Mouse (Mus musculus) hindbrain, embryonic 11.5 days (tissue): ENCODE measurements around the gene Ctsw. TPM values are rescaled to one million over a fixed set of nuclear protein-coding genes. Genes with fewer than 3 reads are reported as not detected.

Source experiments
- ATAC-seq: fragments of 200-750 bp; cut with Nextera tagmentation; 2 replicates; pipeline ENCODE4 v1.8.0; 2017; ENCODE audit warnings: mild to moderate bottlenecking, moderate TSS enrichment, moderate library complexity; ENCODE audit not compliant: low FRiP score
- DNase-seq: peaks from one replicate; pipeline ENCODE4 v3.0.0-alpha.2; 2015; ENCODE audit warnings: low spot score
- H3K27ac ChIP-seq: fragments of 300-500 bp; sonication (generic); 2 replicates; pipeline ENCODE4 v1.5.1; 2014; ENCODE audit warnings: mild to moderate bottlenecking, low read depth, low read length
- H3K27me3 ChIP-seq: fragments of 300-500 bp; sonication (generic); 2 replicates; pipeline ENCODE4 v1.6.1; 2014; ENCODE audit warnings: mild to moderate bottlenecking, low read length, moderate library complexity, mixed read lengths; ENCODE audit not compliant: control insufficient read depth, insufficient read depth
- H3K36me3 ChIP-seq: fragments of 300-500 bp; sonication (generic); 2 replicates; pipeline ENCODE4 v1.6.1; 2014; ENCODE audit warnings: mild to moderate bottlenecking, low read length, moderate library complexity, mixed read lengths; ENCODE audit not compliant: control insufficient read depth, insufficient read depth
- H3K4me1 ChIP-seq: fragments of 300-500 bp; sonication (generic); replicated peaks from 2 replicates; pipeline ENCODE4 v1.6.1; 2014; ENCODE audit warnings: low read length, mixed read lengths; ENCODE audit not compliant: control insufficient read depth, insufficient read depth
- H3K4me2 ChIP-seq: fragments of 300-500 bp; sonication (generic); replicated peaks from 2 replicates; pipeline ENCODE4 v1.6.1; 2014; ENCODE audit warnings: mild to moderate bottlenecking, low read depth, low read length
- H3K4me3 ChIP-seq: fragments of 300-500 bp; sonication (generic); 2 replicates; pipeline ENCODE4 v1.5.1; 2014; ENCODE audit warnings: low read depth, low read length
- H3K9ac ChIP-seq: fragments of 300-500 bp; sonication (generic); 2 replicates; pipeline ENCODE4 v1.6.1; 2014; ENCODE audit warnings: low read depth, low read length
- H3K9me3 ChIP-seq: fragments of 300-500 bp; sonication (generic); 2 replicates; pipeline ENCODE4 v1.6.1; 2016; ENCODE audit warnings: low read length; ENCODE audit not compliant: control insufficient read depth
- WGBS: fragments of 180-500 bp; shearing (Covaris S2); extraction: QIAGEN DNeasy Blood & Tissue Kit; methylation state at CpG from one replicate; pipeline ENCODE4 v1.1.7; 2014; 5-methylcytosine and 5-hydroxymethylcytosine counted together
- polyA plus RNA-seq: library from polyadenylated mRNA; unstranded; fragments of >200 nt; fragmentation: Nextera tagmentation; extraction: Ambion mirVana; gene quantifications from 2 replicates; pipeline ENCODE4 v1.2.1, GENCODE M21; 2014

Ctsw gene
- polyA plus RNA-seq, 1 experiment from 2014 or later: 4.7 TPM

DNA sequence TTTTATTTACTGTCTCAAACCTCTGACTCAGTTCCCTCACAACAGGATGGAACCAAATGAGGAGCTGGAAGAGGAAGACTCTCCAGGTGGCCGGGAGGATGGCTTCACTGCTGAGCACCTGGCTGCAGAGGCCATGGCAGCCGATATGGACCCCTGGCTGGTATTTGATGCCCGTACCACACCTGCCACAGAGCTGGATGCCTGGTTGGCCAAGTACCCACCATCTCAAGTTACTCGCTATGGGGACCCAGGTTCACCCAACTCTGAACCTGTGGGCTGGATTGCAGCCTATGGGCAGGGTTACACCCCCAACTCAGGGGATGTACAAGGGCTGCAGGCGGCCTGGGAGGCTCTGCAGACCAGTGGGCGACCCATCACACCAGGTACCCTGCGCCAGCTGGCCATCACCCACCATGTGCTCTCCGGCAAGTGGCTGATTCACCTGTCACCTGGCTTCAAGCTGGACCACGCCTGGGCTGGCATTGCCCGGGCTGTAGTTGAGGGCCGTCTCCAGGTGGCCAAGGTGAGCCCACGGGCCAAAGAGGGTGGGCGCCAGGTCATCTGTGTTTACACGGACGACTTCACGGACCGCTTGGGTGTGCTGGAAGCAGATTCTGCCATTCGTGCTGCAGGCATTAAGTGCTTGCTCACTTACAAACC lies 42.3 kb downstream of the Ctsw start:
- Histone ChIP-seq H3K4me3 (peak overlapping the region; percentile 85), H3K27ac (no peak overlapping the region), H3K4me1 (peaks cover 17% of the 10 kb centered on the region), H3K36me3 (peaks cover 4% of the 10 kb centered on the region; the same call in 1 of the 2 replicates), H3K9me3 (no peaks in the 10 kb centered on the region), H3K4me2 (peak overlapping the region; percentile 77), H3K9ac (peak overlapping the region; percentile 87), H3K27me3 (no peaks in the 10 kb centered on the region)
- 92% methylated on average over 18 of the region's 18 CpGs for whole genome bisulfite sequencing
- no peak for DNase-seq
- ATAC-seq: no peak

DNA sequence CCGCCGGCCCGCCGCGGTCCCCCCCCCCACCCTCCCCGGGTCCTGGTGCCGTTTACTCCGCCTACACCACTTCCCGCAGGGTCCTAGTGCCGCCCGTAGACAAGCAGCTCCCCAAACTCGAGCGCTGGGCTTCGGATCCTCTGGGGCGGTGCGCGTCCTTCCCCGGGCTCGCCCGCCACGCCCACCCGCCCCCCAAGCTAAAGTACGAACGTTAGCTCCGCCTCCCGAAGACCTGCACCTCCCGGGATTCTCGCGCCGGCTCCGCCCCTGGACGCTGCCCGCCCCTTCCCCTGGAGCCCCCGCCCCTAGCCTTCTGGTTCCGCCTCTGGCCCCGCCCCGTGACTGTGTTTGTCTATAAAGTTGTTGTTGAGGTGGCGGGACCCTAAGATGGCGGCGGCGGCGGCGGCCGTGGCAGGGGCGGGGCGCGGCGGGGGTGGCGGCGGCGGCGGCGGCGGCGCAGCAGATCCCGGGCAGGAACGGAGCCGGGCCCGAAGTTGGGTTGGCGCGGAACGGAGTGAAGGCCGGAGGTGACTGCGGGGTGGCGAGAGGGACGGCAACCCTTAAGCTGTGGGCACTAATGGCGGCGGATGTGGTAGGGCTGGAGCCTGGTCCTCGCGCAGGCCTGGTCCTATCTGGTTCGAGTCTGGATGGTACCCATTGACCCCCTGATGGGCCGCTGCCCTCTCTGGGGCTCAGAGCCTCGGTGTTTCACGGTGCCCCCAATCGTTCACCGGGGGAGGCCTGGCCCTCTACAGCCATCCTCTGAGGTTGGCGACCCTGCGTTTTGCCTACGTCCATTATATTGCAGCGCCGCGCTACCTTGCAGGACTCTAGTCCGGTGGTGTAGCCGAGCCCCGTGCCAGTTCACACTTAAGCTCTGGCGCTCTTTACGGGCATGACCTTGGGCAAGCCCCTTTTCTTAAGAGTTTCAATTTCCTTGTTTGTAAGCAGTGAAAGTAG lies 43.2 kb downstream of the Ctsw start, which contains the start of the genes Drap1 and AI837181:
Drap1 (minus strand) TSS at position 198 of the 960 bp plus-strand sequence.
AI837181 (plus strand) TSS at position 363 of the 960 bp plus-strand sequence.
- DNase-seq (peak; percentile 97), ATAC-seq (peak; percentile 89)
- Histone ChIP-seq H3K27ac (peak within 1 kb of the TSS; percentile 86), H3K4me1 (peaks cover 17% of the 10 kb centered on the region), H3K4me3 (peak within 1 kb of the TSS; percentile 85), H3K4me2 (peak within 1 kb of the TSS; percentile 85), H3K9ac (peak within 1 kb of the TSS; percentile 87), H3K27me3 (no peaks in the 10 kb centered on the region), H3K36me3 (peaks cover 5% of the 10 kb centered on the region; the same call in 1 of the 2 replicates), H3K9me3 (no peaks in the 10 kb centered on the region)
- WGBS: under 1% methylated on average over 51 of the region's 87 CpGs

DNA sequence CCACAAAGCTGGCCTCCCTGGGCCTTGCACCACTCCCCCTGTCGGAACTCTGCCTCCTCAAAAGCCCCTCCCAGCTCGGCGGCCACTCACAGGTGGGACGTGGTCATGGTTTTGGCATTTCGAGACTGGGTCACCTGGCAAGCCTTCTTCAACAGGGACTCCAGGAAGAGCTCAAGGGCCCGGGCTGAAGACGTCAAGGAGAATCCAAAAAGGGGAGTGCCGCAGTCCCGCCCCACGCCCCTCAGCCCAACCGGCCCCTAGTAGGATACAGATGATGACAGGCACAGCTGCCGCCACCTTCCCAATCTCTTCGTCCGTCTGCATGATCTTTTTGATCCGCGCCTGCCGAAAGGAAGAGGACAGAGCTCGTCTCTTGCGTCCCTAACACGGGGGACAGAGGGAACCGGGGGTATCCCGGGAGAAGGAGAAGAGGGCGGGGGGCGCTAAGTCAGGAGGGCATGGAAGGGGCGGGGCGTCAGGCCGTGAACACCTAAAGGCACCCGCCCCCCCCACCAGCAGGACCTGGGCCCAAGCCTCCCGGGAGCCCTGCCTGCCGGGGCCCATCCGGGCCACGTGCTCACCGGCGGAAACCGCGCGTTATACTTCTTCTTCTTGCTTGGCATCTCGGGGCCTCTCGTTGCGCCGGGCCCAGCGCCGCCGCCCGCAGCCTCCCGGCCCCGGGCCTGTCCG lies 44.1 kb downstream of the Ctsw start:
- H3K9ac ChIP-seq: peak overlapping the region; percentile 73
- WGBS: under 1% methylated on average over 33 of the region's 48 CpGs
- no peaks in the 10 kb centered on the region for H3K9me3 ChIP-seq
- peaks cover 5% of the 10 kb centered on the region; the same call in 1 of the 2 replicates for H3K36me3 ChIP-seq
- peak overlapping the region; percentile 86 for H3K27ac ChIP-seq
- no peaks in the 10 kb centered on the region for H3K27me3 ChIP-seq
- H3K4me1 ChIP-seq: peaks cover 17% of the 10 kb centered on the region
- peak overlapping the region; percentile 85 for H3K4me3 ChIP-seq
- peak overlapping the region; percentile 85 for H3K4me2 ChIP-seq
- DNase-seq (peak; percentile 78), ATAC-seq (peak; percentile 76)

DNA sequence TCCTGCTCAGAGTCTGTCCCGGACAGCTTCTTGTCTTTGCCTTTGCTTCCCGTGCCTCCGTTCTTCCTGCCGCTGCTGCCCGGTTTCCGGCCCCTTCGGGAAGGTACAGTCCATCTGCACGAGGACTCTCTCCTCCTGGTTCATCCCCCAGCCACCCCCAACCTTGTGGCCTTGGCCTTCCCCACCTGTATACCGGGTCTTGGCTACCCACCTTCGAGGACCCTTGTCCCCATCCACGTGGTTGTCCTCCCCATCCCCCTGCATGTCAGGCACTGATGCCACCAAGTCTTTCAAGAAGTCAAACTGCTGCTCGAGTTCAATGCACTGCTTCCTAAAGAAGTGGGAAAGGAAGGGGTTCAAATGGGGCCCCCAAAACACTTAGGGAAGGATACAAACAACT lies 44.7 kb downstream of the Ctsw start:
- Histone ChIP-seq H3K4me3 (peak overlapping the region; percentile 85), H3K9ac (peak overlapping the region; percentile 73; the same call in 1 of the 2 replicates), H3K4me2 (peak overlapping the region; percentile 85), H3K4me1 (peaks cover 17% of the 10 kb centered on the region), H3K27ac (no peak overlapping the region), H3K9me3 (no peaks in the 10 kb centered on the region), H3K36me3 (peaks cover 5% of the 10 kb centered on the region; the same call in 1 of the 2 replicates), H3K27me3 (no peaks in the 10 kb centered on the region)
- WGBS: 69% methylated on average over 12 of the region's 12 CpGs
- no peak for ATAC-seq
- DNase-seq: no peak

DNA sequence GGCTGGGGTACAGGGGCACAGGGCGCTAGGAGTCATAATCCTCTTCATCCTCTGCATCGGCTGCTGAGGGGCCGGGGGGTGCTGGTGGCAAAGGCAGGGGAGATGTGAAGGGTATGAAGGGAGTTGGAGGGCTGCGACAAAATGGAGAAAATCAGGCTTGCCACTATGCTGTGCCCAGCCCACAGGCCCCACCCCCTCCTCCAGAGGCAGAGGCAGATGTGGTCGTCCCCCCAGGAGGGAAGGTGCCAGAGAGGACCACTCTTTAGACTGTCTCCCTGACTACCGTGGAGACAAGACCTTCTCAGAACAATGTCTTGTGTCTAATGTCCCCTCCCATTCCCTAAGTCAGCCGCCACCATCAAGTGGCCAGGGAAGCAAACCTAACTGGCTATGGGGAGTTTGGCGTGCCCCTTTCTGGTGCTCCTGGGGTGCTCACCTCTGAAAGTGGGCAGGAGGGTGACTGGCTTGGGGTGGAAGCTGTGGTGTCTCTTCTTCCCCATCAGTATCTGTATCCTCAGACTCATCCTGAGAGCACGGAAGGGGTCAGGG lies 45.3 kb downstream of the Ctsw start:
- Histone ChIP-seq H3K9ac (no peak overlapping the region), H3K4me1 (peaks cover 17% of the 10 kb centered on the region), H3K27ac (no peak overlapping the region), H3K27me3 (no peaks in the 10 kb centered on the region), H3K9me3 (no peaks in the 10 kb centered on the region), H3K36me3 (peaks cover 5% of the 10 kb centered on the region; the same call in 1 of the 2 replicates), H3K4me3 (no peak overlapping the region), H3K4me2 (peak overlapping the region; percentile 85; the same call in 1 of the 2 replicates)
- ATAC-seq (no peak), DNase-seq (no peak)
- 70% methylated on average over 9 of the region's 9 CpGs for WGBS

DNA sequence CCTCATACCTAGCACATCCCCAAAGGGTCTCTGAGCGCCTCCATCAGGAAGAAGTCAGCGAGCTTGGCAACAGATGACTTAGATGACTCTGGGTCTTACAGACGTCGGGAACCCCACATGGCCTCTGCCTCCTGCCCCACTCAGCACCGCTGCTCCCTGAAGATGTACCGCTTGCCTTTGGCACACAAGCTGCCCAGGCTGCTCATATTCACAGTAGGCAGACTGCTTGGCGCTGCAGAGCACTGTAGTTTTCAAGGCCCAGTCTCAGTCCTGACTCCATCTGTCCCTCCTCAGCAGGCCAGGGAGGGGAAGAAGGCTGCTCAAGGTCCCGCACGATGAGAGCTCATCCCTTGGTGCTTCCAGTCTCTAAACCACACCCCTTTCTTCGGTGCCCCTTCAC lies 46.0 kb downstream of the Ctsw start:
- ATAC-seq: no peak
- H3K4me2 ChIP-seq: no peak overlapping the region
- no peaks in the 10 kb centered on the region for H3K27me3 ChIP-seq
- DNase-seq: no peak
- H3K9ac ChIP-seq: no peak overlapping the region
- WGBS: 90% methylated on average over 10 of the region's 10 CpGs
- peaks cover 17% of the 10 kb centered on the region for H3K4me1 ChIP-seq
- peaks cover 5% of the 10 kb centered on the region; the same call in 1 of the 2 replicates for H3K36me3 ChIP-seq
- no peaks in the 10 kb centered on the region for H3K9me3 ChIP-seq
- H3K4me3 ChIP-seq: no peak overlapping the region
- H3K27ac ChIP-seq: no peak overlapping the region

DNA sequence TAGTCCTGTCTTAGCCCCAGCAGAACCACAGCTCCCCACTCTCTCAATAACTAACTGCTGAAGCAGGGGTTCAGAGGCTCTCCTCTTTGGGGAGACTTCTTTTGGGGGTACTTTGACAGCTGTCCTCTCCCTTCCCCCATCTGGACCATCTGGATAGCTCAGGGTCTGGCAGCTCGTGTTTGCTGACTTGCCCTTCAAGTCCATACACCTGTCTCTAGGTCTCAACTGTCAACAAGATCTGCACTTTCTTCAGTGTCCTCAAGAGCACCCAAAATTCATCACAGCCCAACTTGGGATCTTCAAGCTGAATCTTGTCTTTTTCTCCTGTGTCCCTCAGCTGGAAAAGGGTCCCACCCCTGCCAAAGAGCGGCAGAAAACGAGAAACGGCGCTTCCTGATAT lies 46.5 kb downstream of the Ctsw start:
- Histone ChIP-seq H3K4me1 (peaks cover 16% of the 10 kb centered on the region), H3K9ac (no peak overlapping the region), H3K9me3 (no peaks in the 10 kb centered on the region), H3K36me3 (peaks cover 5% of the 10 kb centered on the region; the same call in 1 of the 2 replicates), H3K27me3 (no peaks in the 10 kb centered on the region), H3K4me3 (no peak overlapping the region), H3K4me2 (no peak overlapping the region), H3K27ac (no peak overlapping the region)
- WGBS: 91% methylated on average over 5 of the region's 5 CpGs
- DNase-seq (no peak), ATAC-seq (no peak)

DNA sequence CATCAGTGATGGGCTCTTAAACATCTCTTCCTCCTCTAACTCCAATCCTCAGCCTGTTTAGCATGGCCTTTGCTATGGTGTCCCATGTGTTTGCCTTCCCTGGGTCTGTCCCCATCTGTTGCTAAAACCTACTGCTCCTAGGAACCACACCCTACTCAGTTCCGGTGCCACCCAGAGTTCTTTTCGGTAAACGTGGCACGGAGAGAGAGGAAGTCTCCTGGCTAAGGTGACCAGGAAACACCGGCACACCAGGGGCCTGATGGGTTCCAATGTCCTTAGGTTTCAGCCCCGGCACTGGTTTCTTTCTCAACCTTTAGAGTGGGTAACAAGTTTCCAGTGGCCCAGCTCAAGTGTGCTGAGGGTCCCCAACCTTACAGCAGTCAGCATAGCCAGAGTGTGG lies 47.7 kb downstream of the Ctsw start:
- WGBS: 96% methylated on average over 6 of the region's 6 CpGs

More for the DNA sequence above, 47.7 kb downstream of the Ctsw start:
- no peak overlapping the region for H3K9ac ChIP-seq
- DNase-seq (no peak), ATAC-seq (no peak)
- H3K9me3 ChIP-seq: no peaks in the 10 kb centered on the region
- peaks cover 5% of the 10 kb centered on the region; the same call in 1 of the 2 replicates for H3K36me3 ChIP-seq
- no peaks in the 10 kb centered on the region for H3K27me3 ChIP-seq
- no peak overlapping the region for H3K4me3 ChIP-seq
- no peak overlapping the region for H3K27ac ChIP-seq
- peaks cover 8% of the 10 kb centered on the region; the same call in 1 of the 2 replicates for H3K4me1 ChIP-seq
- no peak overlapping the region for H3K4me2 ChIP-seq
